9 mouse cellular contexts compared by ENCODE assay signal in the genomic region with DNA sequence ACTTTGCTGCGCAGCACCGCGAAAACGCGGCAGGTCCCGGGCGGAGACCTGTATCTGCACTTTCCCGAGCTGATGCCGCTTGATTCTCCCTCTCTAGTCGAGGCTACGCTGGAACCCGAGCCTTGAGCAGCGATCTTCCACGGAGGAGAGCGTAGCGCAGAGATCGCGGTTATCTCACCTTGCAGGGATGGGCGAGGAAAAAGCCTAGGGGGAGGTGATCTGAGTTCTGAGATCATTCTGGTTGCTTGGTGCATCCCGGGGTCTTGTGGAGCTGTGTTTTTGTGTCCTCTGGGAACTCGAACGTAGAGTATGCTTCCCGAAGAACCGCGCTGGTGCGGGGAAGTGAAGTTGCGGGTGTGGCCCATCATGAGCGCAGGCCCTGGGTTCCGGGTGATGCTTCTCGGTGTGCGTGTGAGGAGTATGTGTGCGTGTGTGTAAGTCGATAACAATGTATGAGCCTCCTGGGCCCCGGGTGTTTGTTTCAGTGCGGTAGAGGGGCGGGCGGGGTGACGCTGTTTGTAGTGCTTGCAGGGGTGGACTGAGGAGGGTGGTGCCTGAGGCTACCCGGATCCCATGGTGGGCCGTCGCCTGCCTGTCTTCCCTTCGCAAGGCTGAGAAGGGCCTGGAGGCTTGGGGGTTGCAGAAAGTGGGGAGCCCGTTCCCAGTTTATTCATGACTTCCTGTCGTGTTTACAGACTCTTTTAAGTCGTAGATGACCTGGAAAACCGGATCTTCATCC. TPM values are rescaled to one million over a fixed set of nuclear protein-coding genes. Genes with fewer than 3 reads are reported as not detected.
A peak's percentile ranks its signal among the peaks of the same experiment; 100 is the strongest.
DNase-seq lines count a peak whose midpoint lies in the region; ATAC-seq and TF ChIP-seq lines count a peak whose summit lies in the region.
"Had no signal": no experiment of that assay in that cellular context is flagged by ENCODE, and none has a peak within 500 bp of the region (broad histone marks: within the 10 kb centered on the region; RNA-seq: fewer than 3 reads in every experiment).

No protein-coding gene starts in this region.

- WGBS in forebrain, embryonic 10.5 days = under 1% methylated on average over 46 of the region's 46 CpGs
- WGBS in limb, embryonic 10.5 days = 1% methylated on average over 46 of the region's 46 CpGs
- WGBS in neural tube, embryonic 15.5 days = 1% methylated on average over 46 of the region's 46 CpGs

- peak overlapping the region; percentile 54 for H3K4me3 ChIP-seq in left cerebral cortex, adult 2 months
- H3K4me3 ChIP-seq in forebrain, embryonic 10.5 days = peak overlapping the region; percentile 64
- H3K4me3 ChIP-seq in limb, embryonic 10.5 days = peak overlapping the region; percentile 64
- peak overlapping the region; percentile 52 for H3K4me3 ChIP-seq in neural tube, embryonic 15.5 days (replicated peaks)
- H3K4me3 ChIP-seq: erythroblast, embryonic 14.5 days had no signal

- peak overlapping the region; percentile 91 for H3K4me2 ChIP-seq in neural tube, embryonic 15.5 days

- H3K9ac ChIP-seq in neural tube, embryonic 15.5 days (replicated peaks) = peak overlapping the region; percentile 55

- H3K27me3 ChIP-seq in forebrain, embryonic 10.5 days (ENCODE audit: poor library complexity, severe bottlenecking) = peaks cover 86% of the 10 kb centered on the region
- peaks cover 76% of the 10 kb centered on the region for H3K27me3 ChIP-seq in limb, embryonic 10.5 days (ENCODE audit: low read depth, poor library complexity, severe bottlenecking)
- H3K27me3 ChIP-seq in neural tube, embryonic 15.5 days (replicated peaks) = peaks cover 64% of the 10 kb centered on the region

- DNase-seq in left cerebral cortex, adult 2 months (ENCODE audit: extremely low spot score in 1 of 2, low spot score in 2 of 2) = no peak
- no peak for DNase-seq in left cerebral cortex, adult 9 months (ENCODE audit: low spot score in 2 of 2)
- DNase-seq in forebrain, embryonic 10.5 days (ENCODE audit: extremely low spot score, low spot score) = peak; percentile 40
- DNase-seq in limb, embryonic 10.5 days (ENCODE audit: low spot score) = peak; percentile 64
- no peak for DNase-seq in natural killer cell, adult 2 months (ENCODE audit: low spot score in 2 of 2)
- no peak for DNase-seq in ovary, postnatal 10 days (ENCODE audit: low spot score)
- no peak for DNase-seq in urinary bladder, postnatal 4 days (ENCODE audit: low spot score in 2 of 2)

- no peak for ATAC-seq in neural tube, embryonic 15.5 days (ENCODE audit: low FRiP score)

- H3K36me3 ChIP-seq in forebrain, embryonic 10.5 days (replicated peaks) = peaks cover 3% of the 10 kb centered on the region; the same call in 1 of the 2 replicates
- H3K36me3 ChIP-seq in limb, embryonic 10.5 days = no peaks in the 10 kb centered on the region
- no peaks in the 10 kb centered on the region for H3K36me3 ChIP-seq in neural tube, embryonic 15.5 days

- no peak for TF ChIP-seq CTCF in left cerebral cortex, adult 2 months (IDR thresholded peaks at IDR 0.05)

- H3K9me3 ChIP-seq in forebrain, embryonic 10.5 days = no peaks in the 10 kb centered on the region
- no peaks in the 10 kb centered on the region for H3K9me3 ChIP-seq in limb, embryonic 10.5 days (replicated peaks)
- no peaks in the 10 kb centered on the region for H3K9me3 ChIP-seq in neural tube, embryonic 15.5 days (replicated peaks)

- peaks cover 81% of the 10 kb centered on the region for H3K4me1 ChIP-seq in forebrain, embryonic 10.5 days
- H3K4me1 ChIP-seq in limb, embryonic 10.5 days = peaks cover 62% of the 10 kb centered on the region
- peaks cover 63% of the 10 kb centered on the region for H3K4me1 ChIP-seq in neural tube, embryonic 15.5 days

- H3K27ac ChIP-seq in left cerebral cortex, adult 2 months = peak overlapping the region; percentile 32
- H3K27ac ChIP-seq in forebrain, embryonic 10.5 days = peak overlapping the region; percentile 83
- H3K27ac ChIP-seq in limb, embryonic 10.5 days = peak overlapping the region; percentile 50
- H3K27ac ChIP-seq in neural tube, embryonic 15.5 days (replicated peaks) = peak overlapping the region; percentile 76

- intact Hi-C loops in left cerebral cortex, adult 2 months (cut with DNase I) = loop anchor here (1.0 to 2.0 kb wide), 3 partner anchors 306 to 399 kb away; no protein-coding TSS in a partner anchor

RNA-seq across cellular contexts. Expression of a gene that starts 1.5 kb away (rescaled TPM):
- 1 to 10 TPM; 4.9 to 5.2 TPM for total RNA-seq in left cerebral cortex, adult 2 months (2021)
- 3.8 and 4.4 TPM in 2 replicates for polyA plus RNA-seq in forebrain, embryonic 10.5 days (2016; fragmentation: Nextera tagmentation; extraction: Ambion mirVana)
- 2.8 and 3.9 TPM in 2 replicates for polyA plus RNA-seq in limb, embryonic 10.5 days (2016; fragmentation: Nextera tagmentation; extraction: Ambion mirVana)
- polyA plus RNA-seq in neural tube, embryonic 15.5 days (2015; fragmentation: Nextera tagmentation; extraction: Ambion mirVana) = 4.0 and 4.2 TPM in 2 replicates
- polyA plus RNA-seq: erythroblast, embryonic 14.5 days had no signal

RNA-seq across cellular contexts. Expression of a gene that starts 38.1 kb away (rescaled TPM):
- total RNA-seq in left cerebral cortex, adult 2 months (2021) = 1 to 10 TPM; 4.7 to 4.9 TPM
- polyA plus RNA-seq in forebrain, embryonic 10.5 days (2016; fragmentation: Nextera tagmentation; extraction: Ambion mirVana) = 1.3 and 2.0 TPM in 2 replicates
- 1.2 and 2.2 TPM in 2 replicates for polyA plus RNA-seq in limb, embryonic 10.5 days (2016; fragmentation: Nextera tagmentation; extraction: Ambion mirVana)
- polyA plus RNA-seq in neural tube, embryonic 15.5 days (2015; fragmentation: Nextera tagmentation; extraction: Ambion mirVana) = 0.84 and 3.3 TPM in 2 replicates
- polyA plus RNA-seq: erythroblast, embryonic 14.5 days had no signal

Comparison
In these comparisons a context has a peak if more than half of its experiments do, and no peak if none do; other contexts are left out.
1. DNase-seq: peak in forebrain, embryonic 10.5 days (single experiment) and limb, embryonic 10.5 days (single experiment); none in left cerebral cortex, adult 2 months (0 of 2), left cerebral cortex, adult 9 months (0 of 2), natural killer cell, adult 2 months (0 of 2), ovary, postnatal 10 days (single experiment) and urinary bladder, postnatal 4 days (0 of 2).
2. H3K27ac ChIP-seq: peak in every context shown above with its lines; median percentile 83 in forebrain, embryonic 10.5 days; 76 in neural tube, embryonic 15.5 days; 50 in limb, embryonic 10.5 days; 32 in left cerebral cortex, adult 2 months.
3. Peak in every context shown above with its lines, with median percentiles within 50 percentile points of each other: H3K4me3 ChIP-seq.